Comparison of ENCODE assay signal across 8 mouse cellular contexts in the genomic region with DNA sequence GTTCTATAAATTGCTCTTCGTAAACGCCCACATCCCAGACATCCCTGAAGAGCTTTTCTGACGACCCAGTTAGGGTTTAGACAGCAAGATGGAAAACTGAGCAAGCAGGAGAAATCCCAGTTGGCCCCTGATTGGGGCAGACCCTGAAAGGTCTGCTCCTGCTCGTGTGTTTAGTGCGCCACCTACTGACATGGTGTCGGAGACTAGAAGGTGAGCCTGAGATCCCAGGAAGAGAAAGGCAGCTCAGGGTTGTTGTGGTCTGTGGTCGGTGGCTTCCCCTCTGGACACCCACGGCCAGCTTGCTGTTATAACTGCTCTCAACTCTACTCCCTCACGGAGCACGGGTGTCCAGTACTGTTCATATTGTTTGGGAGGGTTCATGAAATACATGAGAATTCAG. TPM values are rescaled to one million over a fixed set of nuclear protein-coding genes. Genes with fewer than 3 reads are reported as not detected.
DNase-seq lines count a peak whose midpoint lies in the region; ATAC-seq lines count a peak whose summit lies in the region.

No protein-coding gene starts in this region.

- no peaks in the 10 kb centered on the region for H3K9me3 ChIP-seq in intestine, embryonic 16.5 days (ENCODE audit: control insufficient read depth, low read length)

- no peak overlapping the region for H3K4me2 ChIP-seq in intestine, embryonic 16.5 days (ENCODE audit: low read depth, low read length)

- peak; percentile 77 for DNase-seq in ZHBTc4 (ENCODE audit: low read depth, low spot score)
- DNase-seq in cerebellum, postnatal 4 days (ENCODE audit: low spot score in 2 of 2), result peak; percentile 47 to 73
- DNase-seq in gastrocnemius, postnatal 25 days, result peak; percentile 50
- peak; percentile 60 to 62 for DNase-seq in left cerebral cortex, postnatal 36 days (ENCODE audit: low spot score in 2 of 2)
- DNase-seq in mesoderm, embryonic 11.5 days (ENCODE audit: low read depth, low spot score), result peak; percentile 83
- peak; percentile 46 to 58 for DNase-seq in right cerebral cortex, postnatal 36 days (ENCODE audit: low spot score in 2 of 2)

- intact Hi-C loops in left cerebral cortex, postnatal 36 days (cut with DNase I), result loop anchor here (2.0 to 10.0 kb wide), 4 partner anchors 67 to 365 kb away; a partner anchor contains a TSS

- no peaks in the 10 kb centered on the region for H3K27me3 ChIP-seq in intestine, embryonic 16.5 days (replicated peaks; ENCODE audit: control insufficient read depth, insufficient read depth, low read length)

- peak; percentile 72; the same call in 1 of the 2 replicates for ATAC-seq in intestine, embryonic 16.5 days
- ATAC-seq in erythroblast, adult 5-6 weeks (replicated peaks; ENCODE audit: low FRiP score, poor library complexity, severe bottlenecking), result no peak

- H3K36me3 ChIP-seq in intestine, embryonic 16.5 days (ENCODE audit: control insufficient read depth, insufficient read depth, low read length), result no peaks in the 10 kb centered on the region

- H3K27ac ChIP-seq in intestine, embryonic 16.5 days (ENCODE audit: low read length), result no peak overlapping the region

- 7% methylated on average over 10 of the region's 10 CpGs for WGBS in intestine, embryonic 16.5 days

- no peaks in the 10 kb centered on the region for H3K4me1 ChIP-seq in intestine, embryonic 16.5 days (ENCODE audit: control insufficient read depth, insufficient read depth, low read length)

- H3K4me3 ChIP-seq in intestine, embryonic 16.5 days (ENCODE audit: low read length), result no peak overlapping the region

- H3K9ac ChIP-seq in intestine, embryonic 16.5 days (ENCODE audit: low read depth, low read length), result no peak overlapping the region

RNA-seq across cellular contexts. Expression of a gene that starts 3.2 kb away (rescaled TPM):
- 10 to 100 TPM; 25.1 to 75.4 TPM for total RNA-seq in gastrocnemius, postnatal 25 days (2021)
- 61.3 and 62.1 TPM in 2 replicates for polyA plus RNA-seq in intestine, embryonic 16.5 days (2015; fragmentation: Nextera tagmentation; extraction: Ambion mirVana)
- total RNA-seq in left cerebral cortex, postnatal 36 days (2021), result 1 to 10 TPM; 7.4 to 7.9 TPM
- 1.3 TPM in 1 of 2 replicates, not detected in the other for total RNA-seq in erythroblast, adult 5-6 weeks (2015; ENCODE audit: low replicate concordance)
- not detected in 2 replicates for total RNA-seq in erythroblast, adult 5-6 weeks (2017; ENCODE audit: low replicate concordance)
